Mouse (Mus musculus) heart, adult 10 weeks (tissue): Measurements from ENCODE around the gene Serpinb9f. TPM values are rescaled to one million over a fixed set of nuclear protein-coding genes. Genes with fewer than 3 reads are reported as not detected.

Experiments used
- polyA plus RNA-seq: library from polyadenylated mRNA; stranded (reverse); fragments of 350-450 nt; fragmentation: Illumina TruSeq; extraction: RNeasy Lipid Tissue Mini Kit (QIAGEN cat#74804); gene quantifications from one replicate; pipeline ENCODE4 v1.2.3, GENCODE M21; 2014; ENCODE audit warnings: low read depth, low replicate concordance

Serpinb9f gene
- polyA plus RNA-seq = not detected

GRCm38 (mm10) chr13:33323777-33324176 lies at the start of gene Serpinb9f:
Gene Serpinb9f, plus strand, starts transcription at chr13:33324077.

Other genes starting within 250 kb of the Serpinb9f start
- not detected for gene Serpinb1b, start 245.5 kb upstream of the Serpinb9f start, polyA plus RNA-seq
- gene Serpinb9c, start 164.3 kb upstream of the Serpinb9f start, polyA plus RNA-seq = not detected
- not detected for gene Serpinb9d, start 131.1 kb upstream of the Serpinb9f start, polyA plus RNA-seq
- gene Serpinb9e, start 74.5 kb upstream of the Serpinb9f start, polyA plus RNA-seq = not detected
- not detected for gene Gm11397, start 71.7 kb downstream of the Serpinb9f start, polyA plus RNA-seq
- gene Serpinb9g, start 160.7 kb downstream of the Serpinb9f start, polyA plus RNA-seq = not detected